Mouse (Mus musculus) kidney, adult 18-20 months (tissue): Measurements from ENCODE around the gene Angpt4.

Experiments
- DNase-seq: peaks from one replicate; pipeline ENCODE4 v3.0.0; 2021

Gene Angpt4

DNA sequence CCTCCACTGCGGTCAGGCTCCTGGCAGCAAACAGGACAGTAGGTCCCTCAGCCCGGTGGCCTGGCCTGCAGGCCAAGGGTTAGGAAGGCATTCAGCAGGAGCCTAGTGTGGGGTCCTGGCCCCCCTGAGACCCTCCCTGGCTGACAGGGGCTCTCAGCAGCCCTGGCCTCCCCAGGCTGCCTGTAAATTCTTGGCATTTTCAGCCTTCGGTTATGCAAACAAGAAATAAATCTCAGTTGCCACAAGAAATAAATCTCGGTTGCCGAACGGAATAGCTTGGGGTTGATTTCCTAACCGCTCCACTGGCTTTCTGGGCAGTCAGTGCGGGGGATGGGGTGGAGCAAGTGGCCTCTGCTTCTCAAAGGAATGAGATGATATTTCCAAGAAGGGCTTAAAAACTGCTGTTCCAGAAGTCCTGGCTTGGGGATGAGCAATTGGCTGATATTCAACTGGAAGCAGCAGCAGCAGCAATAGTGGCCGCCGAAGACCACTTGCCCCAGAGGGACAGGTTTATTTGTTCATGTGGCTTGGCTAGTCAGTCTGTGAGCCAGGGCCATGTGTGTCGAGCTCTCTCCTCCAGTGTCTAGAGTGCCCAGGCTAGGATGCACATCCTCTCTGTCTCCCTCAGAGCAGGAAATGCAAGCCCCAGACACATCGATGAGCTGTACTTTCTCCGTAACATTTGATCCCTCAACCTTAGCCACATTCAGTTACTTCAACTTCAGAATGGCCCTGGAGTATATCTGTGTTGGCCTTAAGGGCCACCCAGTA is 5.2 kb downstream of the Angpt4 start:
- peak; percentile 42 for DNase-seq

DNA sequence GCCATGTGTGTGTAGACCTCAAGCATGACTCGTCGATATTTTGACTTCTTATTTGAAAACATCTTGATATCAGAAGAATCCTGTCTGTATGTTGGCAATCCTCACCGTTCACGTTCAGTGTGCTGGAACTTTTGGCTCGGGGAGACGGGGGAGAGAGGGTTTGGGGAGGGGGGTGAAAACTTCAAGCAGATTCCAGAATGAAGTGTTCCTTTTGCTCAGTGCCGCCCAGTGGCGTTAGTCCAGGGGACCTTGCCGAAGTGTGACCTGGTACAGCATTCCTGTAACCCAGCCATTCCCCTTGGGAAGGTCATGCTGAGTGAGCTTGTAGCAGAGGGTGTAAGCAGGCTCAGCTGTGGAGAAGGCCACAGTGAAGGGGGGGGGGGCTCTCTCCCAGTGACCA is 8.1 kb downstream of the Angpt4 start:
- DNase-seq, result peak; percentile 55

DNA sequence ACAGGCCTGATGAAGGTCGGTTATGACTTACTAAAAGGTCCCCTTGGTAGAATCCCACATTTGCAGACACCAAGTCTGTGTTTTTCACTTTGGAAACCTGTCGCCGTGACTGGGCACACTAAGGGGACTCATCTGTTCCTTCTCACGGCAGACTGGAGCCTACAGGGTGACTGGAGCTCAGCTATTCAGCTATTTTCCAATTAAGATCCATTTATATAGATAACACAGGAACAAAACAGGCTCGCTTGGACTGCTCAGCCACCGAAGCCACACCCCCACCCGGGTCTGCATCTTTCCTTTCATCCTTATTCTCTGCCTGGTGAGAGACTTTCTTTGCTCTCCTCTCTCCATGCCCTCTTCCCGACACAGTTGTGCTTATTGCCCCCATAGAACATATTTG is 10.1 kb downstream of the Angpt4 start:
- DNase-seq, result no peak

DNA sequence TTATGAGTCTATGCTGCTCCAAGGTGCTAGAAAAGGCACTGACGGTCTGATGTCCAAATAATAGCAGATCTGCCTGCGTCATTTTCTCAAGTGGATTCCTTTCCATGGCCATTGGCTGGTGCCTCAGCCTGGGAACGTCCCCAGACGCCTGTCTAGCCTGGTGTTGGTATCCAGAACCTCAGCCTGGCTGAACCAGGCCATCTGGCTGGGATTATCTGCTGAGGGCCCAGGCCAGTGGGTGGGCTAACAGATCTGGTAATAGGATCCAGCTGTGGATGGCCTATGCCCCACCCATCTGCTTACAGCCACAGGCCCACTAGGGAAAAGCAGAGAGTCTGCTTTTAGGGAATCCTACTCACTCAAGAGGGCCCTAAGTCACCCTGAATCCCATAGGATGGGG is 10.6 kb downstream of the Angpt4 start:
- no peak for DNase-seq

DNA sequence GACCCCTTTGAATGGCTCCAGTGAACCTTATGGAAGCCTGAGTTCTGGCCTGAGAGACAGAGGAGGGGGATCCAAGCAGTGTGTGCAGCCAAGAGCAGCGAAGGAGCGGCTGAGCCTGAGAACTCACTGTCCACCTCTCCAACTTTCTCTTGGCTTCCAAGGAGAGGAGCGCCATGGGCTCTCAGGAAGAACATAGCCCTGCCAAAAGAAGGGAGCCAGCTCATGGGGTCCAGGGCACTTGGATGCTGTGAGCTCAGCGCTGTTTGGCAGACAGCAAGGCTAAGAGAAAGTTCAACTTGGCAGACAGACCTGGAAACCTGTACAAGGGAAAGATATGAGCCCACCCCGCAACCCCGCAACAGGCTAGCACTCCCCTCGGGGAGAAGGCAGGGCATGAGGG is 13.3 kb downstream of the Angpt4 start:
- no peak for DNase-seq

DNA sequence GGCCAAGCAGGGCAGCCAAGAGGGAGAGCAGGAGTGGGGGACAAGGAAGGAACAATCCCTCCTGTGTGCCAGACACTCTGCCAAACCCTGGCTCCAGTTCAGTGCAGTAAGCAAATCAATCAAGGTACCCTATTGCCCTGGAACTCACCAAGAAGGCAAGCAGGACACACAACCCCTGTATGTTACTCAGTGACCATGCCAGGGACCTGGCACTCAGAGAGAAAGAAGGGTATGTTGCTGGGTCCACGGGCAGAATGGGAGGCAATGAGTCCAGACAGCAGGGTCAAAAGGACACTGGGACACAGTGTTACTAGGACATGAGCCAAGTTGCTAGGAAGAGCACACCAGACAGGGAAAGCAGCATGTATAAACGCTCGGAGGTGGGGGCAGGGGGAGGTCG is 14.7 kb downstream of the Angpt4 start:
- peak; percentile 61 for DNase-seq

DNA sequence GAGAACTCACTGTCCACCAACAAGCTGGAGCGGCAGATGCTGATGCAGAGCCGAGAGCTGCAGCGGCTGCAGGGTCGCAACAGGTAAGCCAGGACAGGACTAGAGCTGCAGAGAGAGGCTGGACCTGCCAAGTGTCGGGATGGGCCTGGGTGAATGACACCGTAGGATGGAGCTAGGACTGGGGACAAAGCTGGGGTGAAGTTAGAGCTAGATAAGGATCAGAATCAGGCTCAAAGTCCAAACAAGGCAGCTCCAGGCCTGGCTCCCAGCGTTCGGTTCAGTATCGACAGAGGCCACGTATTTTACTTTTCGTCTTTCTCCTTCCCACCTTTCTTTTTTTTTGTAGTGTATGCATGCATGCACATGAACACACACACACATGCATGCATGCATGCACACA is 16.1 kb downstream of the Angpt4 start:
- DNase-seq, result no peak

DNA sequence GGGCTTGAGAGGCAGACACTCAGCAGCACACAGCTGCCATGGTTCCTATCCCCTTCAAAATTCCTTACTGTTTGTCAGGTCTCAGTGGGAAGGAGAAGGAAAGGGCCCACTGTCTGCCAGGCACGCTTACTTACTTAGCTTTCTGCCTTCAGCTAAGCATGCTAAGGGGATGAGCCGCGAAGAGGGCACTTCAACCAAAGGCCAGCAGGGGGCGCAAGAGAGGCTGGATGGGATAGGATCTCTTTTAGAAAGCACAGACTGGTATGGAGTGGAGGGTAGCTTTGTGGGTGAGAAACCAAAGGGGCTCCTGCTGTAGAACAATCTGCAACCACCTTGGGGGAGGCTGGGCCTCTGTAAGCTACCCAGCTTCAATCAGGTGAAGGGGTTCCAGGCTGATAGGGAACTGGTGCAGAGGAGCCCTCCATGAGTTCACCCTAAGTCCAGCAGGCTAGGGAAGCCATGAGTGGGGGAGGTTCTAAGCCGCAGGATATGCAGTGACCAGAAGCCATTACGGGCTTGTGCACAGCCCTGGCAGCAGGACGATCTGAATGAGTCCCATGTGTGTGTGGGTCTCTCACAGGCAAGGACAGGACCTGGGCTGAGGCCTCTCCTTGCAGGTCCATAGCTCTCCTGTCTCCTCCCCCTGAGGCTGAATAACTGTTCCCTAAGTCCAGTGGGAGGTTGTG is 19.5 kb downstream of the Angpt4 start:
- DNase-seq, result peak; percentile 87

DNA sequence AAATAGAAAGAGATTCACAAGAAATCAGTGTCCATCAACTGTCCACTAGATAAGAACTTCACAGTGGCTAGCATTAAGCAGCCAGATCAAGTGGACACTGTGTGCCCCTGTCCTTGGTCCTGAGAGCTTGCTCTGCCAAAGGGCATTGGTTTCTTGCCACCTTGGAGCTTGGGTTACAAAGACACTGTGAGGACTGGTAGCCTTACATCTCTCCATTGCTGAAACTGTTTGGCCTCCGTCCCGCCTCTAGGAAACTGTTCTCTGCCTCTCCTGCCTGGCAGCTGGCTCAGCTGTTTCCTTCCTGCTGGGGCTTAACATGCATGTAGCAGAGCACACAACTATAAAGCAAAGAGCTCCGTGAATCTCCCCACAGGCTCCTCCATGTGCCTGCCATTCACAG is 26.9 kb downstream of the Angpt4 start:
- no peak for DNase-seq

DNA sequence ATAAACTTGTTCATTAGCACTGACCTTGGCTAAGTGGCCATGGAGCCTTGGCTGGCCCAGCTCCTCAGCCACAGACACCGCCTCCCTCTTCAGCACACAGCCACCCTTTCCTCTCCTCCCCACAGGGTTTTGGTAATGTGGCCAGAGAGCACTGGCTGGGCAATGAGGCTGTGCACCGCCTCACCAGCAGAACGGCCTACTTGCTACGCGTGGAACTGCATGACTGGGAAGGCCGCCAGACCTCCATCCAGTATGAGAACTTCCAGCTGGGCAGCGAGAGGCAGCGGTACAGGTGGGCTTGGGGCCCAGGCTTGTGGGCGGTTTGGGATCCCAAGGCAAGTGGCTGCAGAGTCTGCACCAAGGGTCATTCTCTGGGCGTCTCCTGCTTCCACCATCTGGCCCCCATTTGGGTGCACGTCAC is 27.8 kb downstream of the Angpt4 start:
- no peak for DNase-seq

DNA sequence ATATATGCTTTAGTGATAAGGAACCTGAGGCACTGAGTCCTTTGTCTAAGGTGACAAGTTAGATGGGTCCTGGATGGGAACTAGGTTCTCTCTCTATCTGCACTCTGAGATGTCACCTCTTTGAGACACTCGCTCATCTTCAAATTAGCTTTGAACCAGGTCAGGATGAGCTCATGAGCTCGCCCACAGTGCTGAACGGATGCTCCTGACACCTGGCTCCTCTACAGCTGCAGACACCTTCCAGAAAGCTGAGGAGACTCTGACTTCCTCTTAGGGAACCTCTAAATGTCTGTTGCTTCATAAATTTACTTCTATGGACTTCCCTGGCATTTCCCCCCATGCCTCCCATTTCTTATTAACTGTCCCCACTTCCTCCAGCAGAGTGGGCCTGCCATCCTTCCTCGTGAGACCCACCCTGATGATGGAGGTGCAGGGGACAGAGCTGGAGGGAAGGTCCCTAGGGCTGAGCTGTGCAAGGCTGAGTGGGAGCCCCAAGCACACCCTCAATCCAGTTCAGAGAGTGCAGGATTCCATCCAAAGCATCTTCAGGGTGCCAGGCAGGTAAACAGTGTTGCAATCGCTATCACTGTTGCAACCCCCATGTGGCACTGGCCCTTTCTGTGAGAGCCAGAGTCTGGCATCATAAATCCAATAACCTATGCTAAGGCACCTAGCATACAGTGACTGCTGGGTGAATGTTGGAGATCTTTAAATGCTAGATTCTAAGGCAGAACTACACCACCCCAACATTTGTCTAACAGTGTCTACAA is 28.8 kb downstream of the Angpt4 start:
- DNase-seq, result no peak

DNA sequence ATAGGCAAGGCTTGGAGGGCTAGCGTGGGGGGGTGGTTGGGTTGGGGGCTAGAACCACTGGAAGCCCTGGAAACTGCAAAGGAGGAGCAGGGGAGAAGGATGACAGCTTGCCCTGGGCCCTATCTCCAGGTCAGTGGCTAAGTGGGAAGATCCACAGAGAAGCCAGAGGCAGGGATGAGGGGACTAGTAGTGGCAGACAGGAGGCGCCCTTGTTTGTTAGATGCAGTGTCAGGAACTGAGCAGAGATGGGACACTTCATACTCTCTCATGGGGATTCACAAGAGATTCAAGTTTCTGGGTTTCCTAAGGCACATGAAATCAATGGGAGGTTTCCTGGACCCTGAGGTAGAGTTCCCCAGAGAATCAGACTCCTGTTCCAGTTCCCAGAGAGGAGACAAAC is 30.3 kb downstream of the Angpt4 start:
- peak; percentile 68 for DNase-seq

DNA sequence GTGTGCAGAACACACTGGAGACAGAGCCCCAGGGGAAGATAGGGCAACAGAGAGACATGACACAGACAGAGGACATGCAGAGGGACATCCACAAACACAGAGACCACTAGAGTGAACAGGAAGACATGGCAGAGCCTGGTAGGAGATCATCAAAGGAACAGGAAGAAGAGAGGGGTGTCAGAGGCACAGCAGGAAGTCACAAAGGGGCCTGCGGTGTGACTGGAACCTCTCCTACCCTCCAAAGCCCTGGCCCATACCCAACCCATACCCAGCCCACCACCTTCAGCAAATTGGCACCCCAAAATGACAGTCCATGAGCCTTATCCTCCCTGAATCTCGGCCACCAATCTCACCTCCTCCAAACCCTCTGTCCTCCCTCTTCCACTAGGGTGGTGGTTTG is 33.1 kb downstream of the Angpt4 start:
- no peak for DNase-seq

DNA sequence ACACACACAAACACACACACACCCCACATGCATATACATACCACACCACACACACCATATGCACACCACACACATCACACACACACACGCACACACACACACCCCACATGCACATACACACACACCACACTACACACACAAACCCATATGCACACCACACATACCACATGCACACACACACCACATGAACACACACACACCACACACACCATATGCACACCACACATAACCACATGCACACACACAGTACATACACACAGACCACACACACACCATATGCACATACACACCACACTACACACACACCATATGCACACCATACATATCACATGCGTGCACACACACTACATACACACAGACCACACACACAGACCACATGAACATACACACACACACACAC is 36.6 kb downstream of the Angpt4 start:
- no peak for DNase-seq

DNA sequence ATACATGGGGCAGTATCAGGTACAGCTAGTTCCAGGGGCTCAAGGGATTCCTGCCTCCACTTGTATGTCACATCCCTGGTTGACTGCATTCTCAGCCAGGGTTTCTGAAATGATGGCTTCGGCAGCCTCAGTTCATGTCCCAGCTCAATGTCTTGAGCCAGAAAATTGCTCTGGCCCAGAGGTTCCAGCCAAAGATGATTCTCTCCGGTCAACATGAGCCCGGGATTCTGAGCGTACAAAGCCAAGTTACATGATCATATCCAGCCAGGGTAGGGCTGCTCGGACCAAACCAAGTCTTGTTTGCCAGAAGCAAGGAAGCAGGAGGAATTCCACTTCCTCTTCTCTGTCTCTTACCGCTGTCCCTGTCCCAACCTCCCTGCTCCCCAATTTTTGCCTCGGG is 37.3 kb downstream of the Angpt4 start:
- DNase-seq, result no peak

DNA sequence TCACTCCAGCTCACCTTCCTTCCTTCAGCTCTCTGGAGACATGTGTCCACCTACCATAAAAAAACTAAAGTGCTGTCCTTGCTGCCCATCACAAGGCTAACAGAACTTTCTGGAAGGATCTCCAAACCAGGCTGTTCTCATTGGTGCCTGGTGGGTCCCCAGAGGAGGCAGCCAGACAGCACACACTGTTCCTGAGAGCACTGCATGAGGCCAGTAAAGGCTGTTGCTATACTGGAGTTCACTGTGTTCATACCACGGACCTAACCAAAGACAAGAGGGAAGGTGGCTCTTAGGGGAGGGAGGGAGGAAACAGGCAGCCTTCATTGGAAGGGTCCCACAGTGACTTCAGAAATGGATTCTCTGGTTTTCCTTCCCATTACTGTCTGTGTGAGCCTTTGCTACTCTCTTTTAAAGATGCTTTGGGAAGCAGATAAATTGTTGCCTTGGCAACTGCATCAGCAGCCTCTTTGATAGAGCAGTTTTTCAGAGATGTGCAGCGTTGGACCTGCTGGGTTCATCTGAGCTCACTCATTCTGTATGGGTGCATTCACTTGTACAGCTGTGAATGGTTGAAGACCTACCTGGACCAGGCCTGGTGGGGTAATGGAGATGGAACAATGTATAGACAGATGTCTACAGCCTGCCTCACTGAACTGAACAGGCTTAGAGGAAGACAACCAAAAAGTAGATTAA is 38.2 kb downstream of the Angpt4 start:
- DNase-seq, result no peak

DNA sequence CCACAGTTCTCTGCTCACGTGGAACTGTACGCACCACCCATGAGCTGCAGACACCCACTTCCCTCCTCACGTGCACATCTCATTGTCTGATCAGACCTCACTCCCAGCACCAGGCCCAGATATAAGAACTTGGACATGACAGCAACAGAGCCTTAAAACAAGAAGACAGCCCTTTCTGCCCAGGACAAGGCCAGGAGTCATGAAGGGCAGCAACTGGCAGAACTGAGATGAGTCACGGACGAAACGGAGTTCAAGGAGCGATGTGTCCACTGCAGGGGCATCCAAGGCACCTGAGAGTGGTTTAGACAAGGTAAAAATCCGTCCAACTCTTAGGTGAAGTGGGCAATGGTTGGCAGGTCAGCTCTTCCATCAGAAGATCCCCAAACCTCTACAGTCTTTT is 42.7 kb downstream of the Angpt4 start:
- no peak for DNase-seq

DNA sequence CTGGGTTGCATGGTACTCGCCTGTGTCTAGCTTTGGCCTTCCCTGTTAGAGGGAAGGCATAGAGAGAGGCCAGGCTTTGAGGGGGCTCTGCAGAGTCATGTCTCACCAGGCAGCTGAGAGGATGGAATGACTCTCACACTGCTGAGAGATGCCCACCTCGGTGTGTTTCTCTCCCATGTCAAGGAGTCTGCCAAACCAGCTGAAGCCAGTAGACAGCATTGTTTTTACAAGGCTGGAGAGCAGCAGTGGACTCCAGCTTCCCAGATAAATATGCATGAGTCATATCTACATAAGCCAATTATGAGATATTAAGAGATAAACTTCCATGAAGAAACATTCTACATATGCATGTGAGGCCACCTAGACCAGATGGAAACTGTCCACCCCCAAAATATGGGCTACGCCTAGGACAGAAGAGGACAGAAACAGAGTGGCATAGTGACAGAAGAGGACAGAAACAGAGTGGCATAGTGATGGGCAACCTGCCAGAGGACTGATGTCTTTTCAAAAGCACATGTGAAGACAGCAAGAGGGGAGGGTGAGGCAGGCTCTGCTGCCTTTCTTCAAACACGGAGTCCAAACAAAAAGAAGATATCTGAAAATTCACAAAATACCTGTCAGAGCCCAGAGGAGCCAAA is 45.6 kb downstream of the Angpt4 start:
- no peak for DNase-seq

DNA sequence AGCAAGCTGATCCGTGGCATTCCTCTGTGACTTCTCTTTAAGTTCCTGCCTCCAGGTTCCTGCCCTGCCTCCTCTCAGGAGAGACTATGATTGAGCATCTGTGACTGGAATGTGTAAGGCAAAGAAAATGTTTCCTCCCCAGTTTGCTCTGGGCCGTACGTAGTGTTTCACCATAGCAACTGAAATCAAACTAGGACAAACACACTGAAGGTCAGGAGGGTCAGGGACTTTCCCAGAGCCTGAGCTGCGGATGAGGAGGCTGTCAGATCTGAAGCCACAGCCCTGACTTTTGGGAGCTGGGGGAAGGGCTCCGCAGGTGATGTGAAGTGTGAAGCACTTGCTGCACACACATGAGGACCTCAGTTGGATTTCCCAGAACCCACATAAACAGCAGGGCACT is 48.3 kb downstream of the Angpt4 start:
- no peak for DNase-seq

DNA sequence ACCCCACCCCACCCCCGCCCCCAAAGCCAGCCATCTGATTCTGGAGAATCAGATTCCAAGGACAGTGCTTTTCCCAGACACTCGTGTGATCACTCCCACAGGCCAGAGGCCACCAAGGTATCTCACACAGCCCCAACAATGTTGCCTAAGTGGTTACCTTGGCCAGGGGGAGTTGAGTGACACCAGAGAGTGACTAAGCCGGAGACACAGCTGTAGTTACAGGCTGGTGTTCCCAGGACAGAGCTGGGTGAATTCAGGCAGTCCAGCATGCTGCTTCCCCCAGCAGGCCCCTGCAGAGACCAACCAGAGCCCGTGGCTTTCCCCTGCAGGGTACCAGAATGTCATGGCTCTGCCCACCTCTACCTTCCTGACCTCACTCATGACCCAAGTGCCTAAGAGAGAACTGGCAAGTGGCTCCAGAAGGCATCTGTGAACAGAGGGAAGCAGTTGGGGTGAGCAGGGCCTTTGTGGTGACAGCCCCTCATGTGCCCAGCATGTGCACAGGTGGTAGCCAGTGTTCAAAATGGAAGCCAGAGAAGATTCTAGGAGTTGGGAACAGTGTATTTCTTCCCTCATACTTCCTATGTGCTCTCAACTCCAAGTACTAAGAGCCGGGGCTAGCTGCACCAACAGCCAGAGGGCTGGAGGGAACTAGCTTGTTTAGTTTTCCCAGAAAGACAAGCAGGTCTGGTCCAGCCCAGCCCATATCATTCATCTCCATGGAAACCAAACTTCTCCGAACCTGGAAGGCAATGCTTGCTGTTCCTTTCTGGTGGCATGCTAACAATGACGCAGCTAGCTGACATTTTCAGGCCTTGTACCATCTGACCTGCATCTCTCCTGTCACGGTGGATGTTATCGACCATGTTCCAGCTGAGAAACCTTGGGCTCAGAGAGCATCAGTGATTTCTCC is 50.5 kb downstream of the Angpt4 start:
- no peak for DNase-seq

DNA sequence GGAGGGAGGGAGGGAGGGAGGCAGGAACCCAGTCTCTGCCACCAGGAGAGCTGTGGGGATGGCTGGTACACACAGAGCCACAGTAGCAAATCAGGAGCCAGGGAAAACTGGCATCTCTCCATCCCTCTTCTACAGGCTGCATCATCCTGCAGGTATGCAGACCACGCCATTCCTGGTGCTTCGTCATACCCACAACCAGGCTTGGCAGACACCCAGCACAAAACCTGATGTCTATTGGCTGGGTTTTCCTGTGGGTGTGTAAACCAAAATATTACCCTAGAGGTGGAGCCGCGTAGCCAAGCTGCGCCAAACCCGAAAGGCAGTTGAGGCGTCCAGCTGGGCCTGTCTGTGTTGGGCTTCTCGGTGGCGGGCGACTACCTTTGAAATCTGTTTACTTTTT is 51.5 kb downstream of the Angpt4 start:
- DNase-seq, result peak; percentile 66

DNA sequence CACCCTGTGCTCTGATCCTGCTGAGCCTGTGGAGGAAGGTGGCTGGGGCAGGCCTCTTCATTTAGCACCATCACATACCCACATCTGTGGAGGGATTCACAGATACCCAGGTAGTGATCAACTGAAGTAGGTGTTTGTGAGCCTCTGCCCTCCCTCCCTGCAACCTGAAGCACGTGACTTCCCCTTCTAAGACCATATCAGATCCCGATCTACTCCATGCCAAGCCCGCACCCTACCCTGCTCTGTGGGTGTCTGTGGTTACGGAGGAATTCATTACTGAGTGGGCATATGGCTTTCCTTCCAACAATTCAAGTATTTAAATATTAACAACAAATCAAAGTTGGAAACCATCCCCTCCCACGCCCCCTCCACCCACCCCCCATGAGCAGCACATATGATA is 52.3 kb downstream of the Angpt4 start:
- DNase-seq, result no peak
